Mouse (Mus musculus): ENCODE results near the gene Fcgbp. TPM values are rescaled to one million over a fixed set of nuclear protein-coding genes. Genes with fewer than 3 reads are reported as not detected.
"Not testable (repeated sequence)": the region's sequence is repeated elsewhere in the genome, so short reads cannot be mapped to it uniquely, and the experiment has no call there.

The Fcgbp gene
- polyA plus RNA-seq, 1 experiment, result not detected

DNA sequence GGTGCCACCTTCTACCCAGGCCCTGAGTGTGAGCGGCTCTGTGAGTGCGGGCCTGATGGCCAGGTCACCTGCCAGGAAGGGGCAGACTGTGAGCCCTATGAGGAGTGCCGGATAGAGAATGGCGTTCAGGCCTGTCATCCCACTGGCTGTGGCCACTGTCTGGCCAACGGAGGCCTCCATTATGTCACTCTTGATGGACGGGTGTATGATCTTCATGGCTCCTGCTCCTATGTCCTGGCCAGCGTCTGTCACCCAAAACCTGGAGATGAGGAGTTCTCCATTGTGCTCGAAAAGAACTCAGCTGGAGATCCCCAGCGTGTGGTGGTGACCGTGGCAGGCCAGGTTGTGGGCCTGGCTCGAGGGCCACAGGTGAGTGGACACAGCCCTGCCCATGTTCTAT is 35.2 kb downstream of the Fcgbp start:
- Histone ChIP-seq H3K27ac (ENCODE audit: control insufficient read depth, insufficient read depth, low read depth, low read length, poor library complexity) (no peak overlapping the region), H3K4me1 (ENCODE audit: control insufficient read depth, insufficient read depth, low read length) (no peaks in the 10 kb centered on the region), H3K4me3 (replicated peaks; ENCODE audit: control insufficient read depth, low read depth, low read length) (no peak overlapping the region)
- TF ChIP-seq POLR2A (IDR thresholded peaks at IDR 0.05; ENCODE audit: borderline replicate concordance, control insufficient read depth, low read depth, low read length) (no peak), CTCF (IDR thresholded peaks at IDR 0.05; ENCODE audit: control insufficient read depth, insufficient read depth, low read length) (no peak)
- 86% methylated on average over 11 of the region's 11 CpGs for WGBS

DNA sequence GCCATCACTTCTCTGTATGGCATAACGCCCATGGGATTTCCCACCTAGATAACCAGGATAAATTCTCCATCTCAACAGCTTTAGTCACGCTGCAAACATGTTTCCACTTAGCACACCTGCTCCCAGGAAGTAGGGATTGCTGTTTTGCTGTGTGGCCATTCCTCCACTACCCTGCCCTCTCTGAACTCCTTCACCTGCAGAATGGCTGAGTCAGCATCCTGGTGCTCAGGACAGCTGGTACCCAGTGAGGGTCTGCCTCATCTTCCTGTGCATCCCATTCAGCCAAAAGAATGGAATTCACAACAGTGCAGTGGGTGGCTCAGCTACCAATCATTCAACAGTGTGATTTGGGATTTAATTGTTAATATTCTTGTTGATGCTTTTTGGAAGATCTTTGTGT is 43.6 kb downstream of the Fcgbp start:
- H3K27ac ChIP-seq (ENCODE audit: control insufficient read depth, insufficient read depth, low read depth, low read length, poor library complexity), result no peak overlapping the region
- no peak overlapping the region for H3K4me3 ChIP-seq (replicated peaks; ENCODE audit: control insufficient read depth, low read depth, low read length)
- no peaks in the 10 kb centered on the region for H3K4me1 ChIP-seq (ENCODE audit: control insufficient read depth, insufficient read depth, low read length)
- WGBS, result 70% methylated on average over 2 of the region's 2 CpGs
- TF ChIP-seq POLR2A (IDR thresholded peaks at IDR 0.05; ENCODE audit: borderline replicate concordance, control insufficient read depth, low read depth, low read length) (no peak), CTCF (IDR thresholded peaks at IDR 0.05; ENCODE audit: control insufficient read depth, insufficient read depth, low read length) (no peak)

DNA sequence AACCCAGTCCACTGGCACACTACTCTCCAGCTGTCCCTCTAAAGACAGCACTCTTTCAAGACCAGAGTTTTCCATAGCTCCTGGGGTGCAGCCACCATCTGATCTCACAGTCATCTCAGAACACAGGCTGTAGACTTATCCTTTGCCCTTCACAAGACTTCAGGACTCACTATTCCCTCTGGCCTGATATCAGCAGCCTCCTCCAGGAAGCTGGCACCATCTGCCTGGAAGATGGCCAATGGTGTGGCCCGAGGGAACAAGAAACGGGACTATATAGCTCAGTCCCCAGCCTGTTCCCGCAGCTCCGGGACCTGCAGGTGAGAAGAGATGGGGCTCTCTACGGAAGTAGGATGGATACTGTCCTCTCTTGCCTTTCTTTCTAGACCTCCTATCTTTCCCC is 58.1 kb downstream of the Fcgbp start, which contains the start of gene 9530053A07Rik:
TSS of gene 9530053A07Rik (plus strand) at position 301 of the 400 bp plus-strand sequence.
- no peak for TF ChIP-seq CTCF (IDR thresholded peaks at IDR 0.05; ENCODE audit: control insufficient read depth, insufficient read depth, low read length)
- no peak for TF ChIP-seq POLR2A (IDR thresholded peaks at IDR 0.05; ENCODE audit: borderline replicate concordance, control insufficient read depth, low read depth, low read length)
- no peak within 1 kb of the TSS for H3K27ac ChIP-seq (ENCODE audit: control insufficient read depth, insufficient read depth, low read depth, low read length, poor library complexity)
- no peak within 1 kb of the TSS for H3K4me3 ChIP-seq (replicated peaks; ENCODE audit: control insufficient read depth, low read depth, low read length)
- WGBS, result 83% methylated on average over 5 of the region's 5 CpGs
- no peaks in the 10 kb centered on the region for H3K4me1 ChIP-seq (ENCODE audit: control insufficient read depth, insufficient read depth, low read length)

DNA sequence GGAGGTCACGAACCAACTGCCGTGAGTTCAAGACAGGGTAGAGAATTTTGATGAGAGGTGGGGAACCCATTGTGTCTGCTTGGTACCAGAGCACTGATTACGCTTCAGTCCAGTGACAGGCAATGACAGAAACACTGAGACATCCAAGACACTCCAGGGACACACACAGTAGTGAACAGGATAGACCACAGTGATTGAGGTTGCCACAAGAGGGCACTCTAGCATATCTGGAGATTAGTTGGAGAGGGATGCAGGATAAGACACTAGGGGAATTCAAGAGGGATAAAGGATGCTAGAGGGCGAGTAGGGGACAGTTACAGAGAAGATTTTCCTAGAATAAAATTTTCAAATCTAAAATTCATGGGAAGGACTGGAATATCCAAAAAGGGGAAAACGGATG is 66.6 kb downstream of the Fcgbp start:
- H3K4me3 ChIP-seq (replicated peaks; ENCODE audit: control insufficient read depth, low read depth, low read length), result no peak overlapping the region
- WGBS, result 51% methylated on average over 5 of the region's 5 CpGs
- no peak for TF ChIP-seq POLR2A (IDR thresholded peaks at IDR 0.05; ENCODE audit: borderline replicate concordance, control insufficient read depth, low read depth, low read length)
- H3K4me1 ChIP-seq (ENCODE audit: control insufficient read depth, insufficient read depth, low read length), result no peaks in the 10 kb centered on the region
- no peak overlapping the region for H3K27ac ChIP-seq (ENCODE audit: control insufficient read depth, insufficient read depth, low read depth, low read length, poor library complexity)

DNA sequence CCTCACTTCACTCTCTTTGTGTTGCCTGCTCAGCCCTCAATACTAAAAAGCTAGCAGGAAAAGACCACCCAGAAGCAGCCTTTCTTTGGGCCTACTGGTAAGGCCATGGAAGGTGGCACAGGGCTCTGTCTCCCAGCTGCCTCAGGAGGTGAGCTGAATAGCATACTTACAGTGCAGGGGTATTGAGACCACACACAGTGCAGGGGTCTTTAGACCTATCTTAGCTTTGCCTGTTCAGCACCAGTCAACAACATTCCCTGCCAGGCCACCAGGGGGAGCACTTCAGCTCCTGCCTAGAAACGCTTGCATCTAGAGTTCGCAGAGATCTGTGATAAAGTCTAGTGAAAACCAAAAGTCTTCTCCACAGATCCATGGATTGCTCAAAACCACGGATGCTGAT is 77.2 kb downstream of the Fcgbp start:
- Histone ChIP-seq H3K27ac (ENCODE audit: control insufficient read depth, insufficient read depth, low read depth, low read length, poor library complexity) (no peak overlapping the region), H3K4me3 (replicated peaks; ENCODE audit: control insufficient read depth, low read depth, low read length) (no peak overlapping the region), H3K4me1 (ENCODE audit: control insufficient read depth, insufficient read depth, low read length) (no peaks in the 10 kb centered on the region)
- WGBS, result 8% methylated on average over 3 of the region's 3 CpGs
- TF ChIP-seq CTCF (IDR thresholded peaks at IDR 0.05; ENCODE audit: control insufficient read depth, insufficient read depth, low read length) (peak; percentile 88), POLR2A (IDR thresholded peaks at IDR 0.05; ENCODE audit: borderline replicate concordance, control insufficient read depth, low read depth, low read length) (no peak)

DNA sequence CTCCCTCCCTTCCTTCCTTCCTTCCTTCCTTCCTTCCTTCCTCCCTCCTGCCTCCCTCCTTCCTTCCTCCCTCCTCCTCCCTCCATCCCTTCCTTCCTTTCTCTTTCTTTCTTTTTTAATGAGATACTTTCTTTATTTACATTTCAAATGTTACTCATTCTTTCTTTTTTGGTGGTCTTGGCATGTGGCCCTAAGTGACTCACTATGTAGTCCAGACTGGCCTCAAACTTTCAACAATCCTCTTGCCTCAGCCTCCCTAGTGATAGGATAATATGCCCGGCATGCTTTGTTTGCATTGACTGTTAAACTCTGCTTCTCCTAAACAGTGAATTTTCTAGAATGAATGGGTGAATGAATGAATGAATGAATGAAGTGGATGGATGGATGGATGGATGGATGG is 78.8 kb downstream of the Fcgbp start:
- Histone ChIP-seq H3K27ac (ENCODE audit: control insufficient read depth, insufficient read depth, low read depth, low read length, poor library complexity) (no peak overlapping the region), H3K4me3 (replicated peaks; ENCODE audit: control insufficient read depth, low read depth, low read length) (no peak overlapping the region), H3K4me1 (ENCODE audit: control insufficient read depth, insufficient read depth, low read length) (no peaks in the 10 kb centered on the region)
- 78% methylated on average over 1 of the region's 1 CpGs for WGBS
- no peak for TF ChIP-seq CTCF (IDR thresholded peaks at IDR 0.05; ENCODE audit: control insufficient read depth, insufficient read depth, low read length)
- TF ChIP-seq POLR2A (IDR thresholded peaks at IDR 0.05; ENCODE audit: borderline replicate concordance, control insufficient read depth, low read depth, low read length), result no peak

DNA sequence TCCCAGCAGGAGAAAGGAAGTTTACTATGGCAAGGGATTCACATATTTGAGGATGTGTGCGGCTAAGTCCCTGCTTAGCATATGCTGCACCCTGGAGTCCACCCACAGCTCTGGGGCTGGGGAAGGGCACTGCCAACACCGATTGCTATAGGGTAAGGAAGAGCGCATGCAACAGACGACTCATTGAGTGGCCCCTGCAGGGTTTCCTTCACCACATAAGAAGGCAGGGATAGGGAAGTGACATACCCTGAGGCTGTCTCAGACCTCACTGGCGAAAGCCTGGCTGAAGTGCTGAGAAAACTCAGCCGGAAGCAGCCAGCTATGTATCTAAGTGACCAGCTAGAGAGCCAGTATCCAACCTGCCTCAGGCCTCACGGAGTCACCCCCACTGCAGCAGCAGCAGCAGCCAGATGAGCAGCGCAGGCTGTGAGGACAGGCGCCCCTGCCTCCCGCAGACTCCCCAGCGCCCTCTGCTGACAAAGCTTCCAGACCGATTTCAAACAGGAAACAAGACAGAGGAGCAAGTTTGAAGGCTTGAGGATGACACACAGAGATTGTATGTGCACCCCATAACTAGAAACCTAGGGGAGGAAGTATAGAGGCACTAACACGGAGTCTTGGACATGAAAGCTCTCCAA is 80.7 kb downstream of the Fcgbp start:
- Histone ChIP-seq H3K27ac (ENCODE audit: control insufficient read depth, insufficient read depth, low read depth, low read length, poor library complexity) (no peak overlapping the region), H3K4me1 (ENCODE audit: control insufficient read depth, insufficient read depth, low read length) (no peaks in the 10 kb centered on the region), H3K4me3 (replicated peaks; ENCODE audit: control insufficient read depth, low read depth, low read length) (no peak overlapping the region)
- WGBS, result 6% methylated on average over 13 of the region's 13 CpGs
- peak; percentile 43; the same call in 1 of the 2 replicates for TF ChIP-seq CTCF (IDR thresholded peaks at IDR 0.05; ENCODE audit: control insufficient read depth, insufficient read depth, low read length)
- no peak for TF ChIP-seq POLR2A (IDR thresholded peaks at IDR 0.05; ENCODE audit: borderline replicate concordance, control insufficient read depth, low read depth, low read length)

DNA sequence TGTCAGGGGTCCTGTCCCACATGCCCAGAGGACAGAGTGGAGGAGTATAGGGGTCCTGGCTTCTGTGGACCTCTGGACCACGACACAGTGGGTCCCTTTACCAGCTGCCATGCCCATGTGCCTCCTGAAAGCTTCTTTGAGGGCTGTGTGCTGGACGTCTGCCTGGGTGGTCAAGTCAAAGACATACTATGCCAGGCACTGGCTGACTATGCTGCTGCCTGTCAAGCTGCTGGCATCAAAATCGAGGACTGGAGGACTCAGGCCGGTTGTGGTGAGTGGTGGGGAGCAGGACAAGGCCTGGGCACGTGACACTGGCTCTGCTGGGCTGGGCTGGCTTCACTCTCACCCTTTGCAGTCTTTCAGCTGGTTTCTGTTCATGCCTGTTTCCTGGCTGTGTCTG is 82.6 kb downstream of the Fcgbp start:
- WGBS, result 32% methylated on average over 5 of the region's 5 CpGs
- not testable (repeated sequence) for H3K27ac ChIP-seq (ENCODE audit: control insufficient read depth, insufficient read depth, low read depth, low read length, poor library complexity); H3K4me3 ChIP-seq (replicated peaks; ENCODE audit: control insufficient read depth, low read depth, low read length); H3K4me1 ChIP-seq (ENCODE audit: control insufficient read depth, insufficient read depth, low read length)

DNA sequence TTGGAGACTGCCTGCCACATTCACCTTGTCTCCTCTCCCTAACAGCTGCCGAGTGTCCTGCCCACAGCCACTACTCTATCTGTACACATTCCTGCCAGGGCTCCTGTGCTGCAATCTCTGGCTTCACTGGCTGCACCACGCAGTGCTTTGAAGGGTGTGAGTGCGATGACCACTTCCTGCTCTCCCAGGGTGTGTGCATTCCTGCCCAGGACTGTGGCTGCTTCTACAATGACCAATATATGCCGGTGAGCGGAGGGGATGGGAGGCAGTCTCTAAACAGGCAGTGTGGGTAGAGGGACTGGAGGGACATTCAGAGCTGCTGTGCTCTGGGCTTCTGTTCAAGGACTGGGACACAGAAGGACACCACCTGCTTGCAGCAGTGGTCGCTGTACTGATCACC is 88.3 kb downstream of the Fcgbp start:
- TF ChIP-seq CTCF (IDR thresholded peaks at IDR 0.05; ENCODE audit: control insufficient read depth, insufficient read depth, low read length), result no peak
- TF ChIP-seq POLR2A (IDR thresholded peaks at IDR 0.05; ENCODE audit: borderline replicate concordance, control insufficient read depth, low read depth, low read length), result no peak
- Histone ChIP-seq H3K4me3 (replicated peaks; ENCODE audit: control insufficient read depth, low read depth, low read length) (no peak overlapping the region), H3K4me1 (ENCODE audit: control insufficient read depth, insufficient read depth, low read length) (no peaks in the 10 kb centered on the region), H3K27ac (ENCODE audit: control insufficient read depth, insufficient read depth, low read depth, low read length, poor library complexity) (no peak overlapping the region)
- whole genome bisulfite sequencing, result 34% methylated on average over 6 of the region's 6 CpGs
